Mouse (Mus musculus): ENCODE results near the gene Ppif.

GRCm38 (mm10) chr14:25711602-25712001, 17.6 kb downstream of the Ppif start:
- TF ChIP-seq CTCF (IDR thresholded peaks at IDR 0.05) (no peak), EP300 (IDR thresholded peaks at IDR 0.05) (no peak)
